Mouse (Mus musculus): ENCODE data around the gene Sgo1. TPM values are rescaled to one million over a fixed set of nuclear protein-coding genes. Genes with fewer than 3 reads are reported as not detected.

Gene Sgo1
- polyA plus RNA-seq (2014; fragmentation: Illumina TruSeq; extraction: RNeasy Lipid Tissue Mini Kit (QIAGEN cat#74804); ENCODE audit: low read depth, low replicate concordance) = 0.60 TPM

DNA sequence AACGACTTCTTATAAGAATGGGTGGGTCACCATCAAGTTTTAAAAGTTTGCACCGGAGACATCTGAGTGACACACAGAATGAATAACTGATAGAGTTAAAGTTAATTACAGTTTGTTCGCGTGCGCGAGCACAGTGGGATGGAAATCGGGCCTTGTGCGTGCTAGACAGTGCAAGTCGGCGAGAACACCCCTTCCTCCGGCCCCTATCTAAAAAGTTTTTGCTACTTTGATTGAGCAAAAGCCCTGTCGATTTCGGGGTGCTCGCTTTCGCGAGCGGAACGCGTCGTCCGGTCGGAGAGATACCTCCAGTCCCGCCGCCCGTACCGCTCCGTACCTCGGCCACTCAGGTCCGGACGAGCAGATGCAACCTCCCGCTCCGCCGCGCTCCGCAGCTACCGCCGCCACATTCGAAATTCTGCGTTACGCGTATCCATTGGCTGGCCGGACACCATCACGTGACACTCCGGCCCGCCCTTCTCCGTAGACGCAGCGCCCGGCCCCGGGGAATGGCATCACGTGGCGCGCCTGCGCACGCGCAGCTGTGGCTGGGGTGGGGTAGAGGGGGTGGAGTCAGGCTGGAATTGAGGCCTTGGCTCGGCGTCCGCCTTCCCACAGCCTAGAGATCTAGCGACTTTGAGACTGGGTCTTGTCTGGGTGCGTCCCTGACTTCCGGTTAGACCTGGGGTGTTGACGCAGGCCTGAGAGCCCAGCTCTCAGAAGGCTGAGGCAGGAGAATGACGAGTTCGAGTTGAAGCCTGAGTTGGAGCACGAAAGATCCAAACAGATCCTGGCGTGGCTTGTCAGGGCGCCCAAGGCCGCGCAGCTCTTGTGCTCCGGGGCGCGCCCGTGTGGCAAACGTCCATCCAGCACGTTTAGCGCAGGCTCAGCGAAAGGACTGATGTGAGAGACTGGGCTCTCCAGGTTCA is at the start of gene Sgo1:
Gene Sgo1, minus strand, starts transcription at position 457 of the 926 bp plus-strand sequence.

Other genes starting within 250 kb of the Sgo1 start
- 1.7 TPM for gene Efhb, start 226.0 kb downstream of the Sgo1 start, polyA plus RNA-seq (2014; fragmentation: Illumina TruSeq; extraction: RNeasy Lipid Tissue Mini Kit (QIAGEN cat#74804); ENCODE audit: low read depth, low replicate concordance)
- 65.4 TPM for gene Rab5a, start 210.1 kb downstream of the Sgo1 start, polyA plus RNA-seq (2014; fragmentation: Illumina TruSeq; extraction: RNeasy Lipid Tissue Mini Kit (QIAGEN cat#74804); ENCODE audit: low read depth, low replicate concordance)
- 1.3 TPM for gene Pp2d1, start 149.9 kb downstream of the Sgo1 start, polyA plus RNA-seq (2014; fragmentation: Illumina TruSeq; extraction: RNeasy Lipid Tissue Mini Kit (QIAGEN cat#74804); ENCODE audit: low read depth, low replicate concordance)
- 28.0 TPM for gene Kat2b, start 122.5 kb downstream of the Sgo1 start, polyA plus RNA-seq (2014; fragmentation: Illumina TruSeq; extraction: RNeasy Lipid Tissue Mini Kit (QIAGEN cat#74804); ENCODE audit: low read depth, low replicate concordance)
- 6.1 TPM for gene Sult1c2, start 157.0 kb upstream of the Sgo1 start, polyA plus RNA-seq (2014; fragmentation: Illumina TruSeq; extraction: RNeasy Lipid Tissue Mini Kit (QIAGEN cat#74804); ENCODE audit: low read depth, low replicate concordance)

Data from adipose tissue, adult 10 weeks (tissue).